Mouse (Mus musculus): Measurements from ENCODE around the gene Slc5a5. TPM values are rescaled to one million over a fixed set of nuclear protein-coding genes. Genes with fewer than 3 reads are reported as not detected.

Slc5a5 gene
- total RNA-seq, 1 experiment from 2014 or later, result 0.09 TPM

GRCm38 (mm10) chr8:70879500-70879899, 13.1 kb downstream of the Slc5a5 start:
- DNase-seq, result no peak

- no peak for DNase-seq
Measured at GRCm38 (mm10) chr8:70878178-70878577, 14.4 kb downstream of the Slc5a5 start.

- no peak for DNase-seq
Measured at GRCm38 (mm10) chr8:70876382-70876781, 16.2 kb downstream of the Slc5a5 start.

GRCm38 (mm10) chr8:70874441-70874840, 18.1 kb downstream of the Slc5a5 start:
- DNase-seq, result no peak

- peak; percentile 97 for DNase-seq
Measured at GRCm38 (mm10) chr8:70873364-70873985, 19.1 kb downstream of the Slc5a5 start, which contains the start of gene Ccdc124. Ccdc124 (minus strand) TSS chr8:70873935.

- no peak for DNase-seq
Measured at GRCm38 (mm10) chr8:70872643-70873363, 19.8 kb downstream of the Slc5a5 start.

GRCm38 (mm10) chr8:70871195-70871807, 21.3 kb downstream of the Slc5a5 start:
- DNase-seq, result no peak

- peak; percentile 77 for DNase-seq
Measured at GRCm38 (mm10) chr8:70869601-70870041, 22.9 kb downstream of the Slc5a5 start.

GRCm38 (mm10) chr8:70869199-70869571, 23.4 kb downstream of the Slc5a5 start:
- DNase-seq, result no peak

GRCm38 (mm10) chr8:70868559-70869198, 23.9 kb downstream of the Slc5a5 start:
- peak; percentile 56 for DNase-seq

- DNase-seq, result no peak
Measured at GRCm38 (mm10) chr8:70866566-70866965, 26.0 kb downstream of the Slc5a5 start.

- DNase-seq, result no peak
Measured at GRCm38 (mm10) chr8:70866001-70866520, 26.5 kb downstream of the Slc5a5 start.

GRCm38 (mm10) chr8:70865350-70866000, 27.1 kb downstream of the Slc5a5 start:
- DNase-seq, result peak; percentile 98

GRCm38 (mm10) chr8:70864712-70865221, 27.8 kb downstream of the Slc5a5 start:
- DNase-seq, result peak; percentile 26

- peak; percentile 38 for DNase-seq
Measured at GRCm38 (mm10) chr8:70863956-70864711, 28.4 kb downstream of the Slc5a5 start.

- DNase-seq, result no peak
Measured at GRCm38 (mm10) chr8:70862824-70863641, 29.5 kb downstream of the Slc5a5 start, which contains the start of gene Kcnn1. Kcnn1 (minus strand) TSS chr8:70863258.

GRCm38 (mm10) chr8:70857516-70857915, 35.0 kb downstream of the Slc5a5 start:
- no peak for DNase-seq

- peak; percentile 84 for DNase-seq
Measured at GRCm38 (mm10) chr8:70856541-70857197, 35.9 kb downstream of the Slc5a5 start.

GRCm38 (mm10) chr8:70856028-70856427, 36.5 kb downstream of the Slc5a5 start:
- no peak for DNase-seq

Data from adrenal gland, postnatal 25 days (tissue).